Mouse (Mus musculus) cerebellum, adult (tissue): ENCODE results near the gene Pcnx2.

ENCODE experiments used
- ATAC-seq: cut with Nextera tagmentation; 2 replicates; pipeline ENCODE4 v1.9.2; 2017; ENCODE audit warnings: mild to moderate bottlenecking, moderate library complexity, mixed read lengths; ENCODE audit not compliant: insufficient number of reproducible peaks, low FRiP score, low TSS enrichment

Gene Pcnx2

DNA sequence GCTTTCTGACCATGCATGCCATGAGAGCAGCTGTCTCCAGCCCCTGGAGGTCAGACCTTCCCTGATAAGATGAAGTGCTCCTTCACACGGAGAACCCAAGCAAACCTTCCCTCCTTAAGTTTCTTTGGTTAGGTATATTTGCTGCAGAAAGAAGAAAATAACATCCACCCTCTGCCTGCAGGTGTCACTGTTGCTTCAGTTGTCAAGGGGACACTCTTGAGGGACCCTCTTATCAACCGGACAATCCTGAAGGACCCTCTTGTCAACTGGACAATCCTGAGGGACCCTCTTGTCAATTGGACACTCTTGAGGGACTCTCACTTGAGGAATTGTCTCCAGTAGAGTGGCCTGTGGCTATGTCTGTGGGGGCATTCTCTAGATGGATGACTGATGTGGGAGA, 73.4 kb downstream of the Pcnx2 start:
- no peak for ATAC-seq

DNA sequence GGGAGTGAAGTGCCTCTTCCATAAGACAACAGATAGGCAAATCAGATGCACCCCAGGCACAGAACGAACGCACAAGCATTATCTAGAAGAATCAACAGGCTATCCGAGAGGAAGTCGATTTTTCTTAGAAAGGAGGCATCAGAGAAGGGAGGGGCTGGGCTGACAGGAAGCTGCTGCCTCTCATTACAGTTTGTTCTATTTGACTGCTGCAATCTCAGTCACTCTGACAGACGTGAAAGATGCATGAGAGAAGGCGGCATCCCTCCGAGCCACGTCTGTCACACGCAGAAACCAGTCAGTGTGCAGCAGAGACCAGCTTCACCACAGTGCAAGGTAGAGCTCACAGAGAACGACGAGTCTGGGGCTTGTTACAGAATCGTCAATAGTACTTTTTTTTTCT, 74.4 kb downstream of the Pcnx2 start:
- no peak for ATAC-seq

DNA sequence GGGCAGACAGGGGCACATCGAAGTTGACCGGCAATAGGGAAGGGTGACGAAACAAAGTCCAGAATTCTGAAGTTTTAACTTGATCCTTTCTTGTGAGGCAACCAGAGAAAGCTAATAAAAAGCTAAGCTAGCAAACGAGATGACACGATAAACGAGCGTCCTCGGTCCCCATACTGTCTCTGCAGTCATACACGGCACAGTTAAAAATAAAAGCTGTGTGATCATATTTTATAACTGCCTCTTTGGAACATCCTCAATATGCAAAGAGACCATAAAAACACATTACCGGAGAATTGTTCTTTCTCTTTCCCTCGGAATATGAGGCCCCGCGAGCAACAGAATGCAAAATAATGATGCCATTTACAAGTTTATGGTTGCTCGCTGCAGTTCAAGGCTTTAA, 76.1 kb downstream of the Pcnx2 start:
- no peak for ATAC-seq

DNA sequence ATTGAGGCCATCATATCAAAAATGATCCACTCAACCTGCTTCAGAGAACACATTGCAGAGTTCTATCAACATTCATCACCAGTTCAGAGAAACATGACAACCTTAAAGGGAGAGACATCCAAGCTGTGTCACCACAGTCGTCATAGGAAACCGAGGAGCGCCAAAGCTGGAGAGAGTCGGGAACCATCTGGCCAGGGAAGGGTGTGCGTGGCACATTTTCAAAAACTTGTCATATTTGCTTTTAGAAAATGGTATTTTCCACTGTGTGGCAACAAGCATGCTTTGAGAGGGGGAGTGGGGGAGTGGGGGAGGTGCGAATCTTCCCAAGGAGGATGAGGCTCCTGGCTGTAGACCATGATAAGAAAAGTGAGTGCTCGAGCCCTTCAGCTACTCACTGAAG, 78.3 kb downstream of the Pcnx2 start:
- no peak for ATAC-seq

DNA sequence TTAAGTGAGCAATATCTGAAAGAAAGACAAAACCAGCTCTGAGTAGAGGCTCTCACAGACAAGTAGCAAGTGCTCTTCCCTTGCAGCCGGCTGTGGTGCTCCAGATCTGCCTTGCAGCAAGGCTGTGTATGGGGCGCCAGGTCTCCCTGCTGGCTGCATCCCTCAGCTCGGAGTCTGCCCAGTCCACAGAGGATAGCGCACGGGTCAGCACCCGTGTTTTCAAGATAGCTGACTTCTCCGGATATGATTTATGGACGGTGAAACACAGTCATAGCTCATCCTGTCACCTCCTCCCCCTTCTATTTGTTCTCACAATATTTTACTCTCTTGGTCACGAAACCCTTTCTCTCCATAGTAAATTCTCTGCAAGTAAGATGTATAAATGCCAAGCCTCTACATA, 79.3 kb downstream of the Pcnx2 start:
- ATAC-seq, result no peak

DNA sequence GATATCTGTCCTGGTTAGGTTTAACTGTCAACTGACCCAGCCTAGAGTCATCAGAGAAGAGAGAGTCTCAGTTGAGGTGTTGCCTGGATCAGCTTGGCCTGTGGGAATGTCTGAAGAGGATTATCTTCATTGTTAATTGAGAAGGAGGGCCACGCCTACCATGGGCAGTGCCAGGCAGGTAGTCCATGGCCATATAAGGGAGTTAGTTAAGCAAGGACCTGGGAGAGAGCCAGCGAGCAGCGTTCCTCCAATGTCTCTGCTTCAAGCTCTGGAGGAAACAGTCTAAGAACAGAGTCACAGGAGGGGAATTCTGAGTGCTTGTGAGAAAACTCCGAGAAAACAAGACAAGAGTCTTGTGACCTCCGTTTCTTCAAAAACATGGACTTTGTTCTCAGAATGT, 81.4 kb downstream of the Pcnx2 start:
- no peak for ATAC-seq

DNA sequence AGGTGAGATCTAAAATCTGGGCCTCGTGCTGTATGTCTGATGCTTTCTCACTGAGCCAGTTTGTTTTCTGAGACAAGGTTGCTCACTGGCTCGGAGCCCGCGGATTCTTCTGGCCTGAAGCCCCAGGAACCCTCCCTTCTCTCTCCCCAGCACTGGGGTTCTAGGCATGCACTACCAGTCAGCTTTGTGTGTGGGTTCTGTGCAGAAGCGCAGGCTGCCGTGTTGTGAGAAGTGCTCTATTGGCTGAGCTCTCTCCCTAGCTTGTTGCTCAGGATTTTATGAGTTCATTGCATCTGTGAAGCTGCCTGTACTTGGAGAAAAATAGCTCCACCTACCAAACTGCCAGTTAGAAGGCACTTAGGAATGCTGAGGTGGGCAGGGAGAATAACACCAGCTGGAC, 89.3 kb downstream of the Pcnx2 start:
- peak; percentile 43; the same call in 1 of the 2 replicates for ATAC-seq

DNA sequence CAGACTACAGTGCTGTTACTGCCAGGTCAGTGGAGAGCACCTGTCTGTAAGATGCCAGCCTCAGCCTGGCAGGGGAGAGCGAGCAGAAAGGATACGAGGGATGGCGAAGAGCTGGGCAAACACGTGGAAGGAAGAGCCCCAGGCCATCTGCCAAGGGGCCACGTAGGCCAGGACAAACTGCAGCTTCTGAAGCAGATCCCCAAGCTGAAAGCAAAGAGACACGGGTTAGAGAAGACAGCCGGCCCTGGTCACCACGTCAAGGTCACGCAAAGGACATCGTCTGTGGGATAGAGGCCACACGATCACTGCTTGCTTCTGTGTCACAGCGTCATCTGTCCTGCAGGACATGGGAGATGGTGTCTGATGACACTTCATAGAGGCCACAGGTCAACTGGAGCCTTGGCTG, 90.2 kb downstream of the Pcnx2 start:
- ATAC-seq, result peak; percentile 72; the same call in 1 of the 2 replicates

DNA sequence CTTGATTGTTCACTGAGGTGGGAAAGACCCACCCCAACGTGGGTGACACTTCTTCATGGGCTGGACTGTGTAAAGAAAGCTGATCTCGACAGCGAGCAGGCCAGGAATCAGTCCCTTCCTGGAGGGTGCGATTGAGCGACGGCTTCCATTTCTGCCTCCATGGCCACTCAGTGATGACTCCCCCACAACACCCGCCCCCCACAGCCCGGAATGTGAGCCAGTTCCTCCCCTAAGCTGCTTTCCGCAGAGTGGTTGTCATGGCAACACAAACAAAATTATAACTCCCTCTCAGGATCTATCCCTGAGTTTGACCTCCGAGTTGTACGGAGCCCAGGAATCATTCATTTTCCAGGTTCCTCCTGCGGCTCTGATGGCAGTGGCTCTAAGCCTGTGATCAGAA, 91.7 kb downstream of the Pcnx2 start:
- ATAC-seq, result no peak

DNA sequence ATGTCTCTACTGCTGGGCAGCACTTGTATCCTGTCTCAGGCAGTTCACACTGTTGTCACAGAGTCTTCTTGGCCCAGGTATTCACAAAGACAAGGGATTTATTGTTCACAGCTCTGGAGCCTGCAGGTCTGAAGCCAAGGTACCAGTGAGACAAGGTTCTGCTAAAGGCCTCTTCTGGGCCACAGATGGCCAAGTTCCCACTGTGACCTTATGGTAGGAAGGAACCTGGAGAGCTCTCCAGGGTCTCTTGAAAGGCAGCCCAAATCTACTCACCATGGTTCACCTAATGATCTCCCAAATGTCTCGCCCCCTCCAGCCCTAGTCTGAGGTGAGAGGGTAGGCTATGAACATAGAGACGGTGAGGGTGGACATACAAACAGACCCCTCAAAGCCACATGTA, 101.1 kb downstream of the Pcnx2 start:
- ATAC-seq, result peak; percentile 58; the same call in 1 of the 2 replicates

DNA sequence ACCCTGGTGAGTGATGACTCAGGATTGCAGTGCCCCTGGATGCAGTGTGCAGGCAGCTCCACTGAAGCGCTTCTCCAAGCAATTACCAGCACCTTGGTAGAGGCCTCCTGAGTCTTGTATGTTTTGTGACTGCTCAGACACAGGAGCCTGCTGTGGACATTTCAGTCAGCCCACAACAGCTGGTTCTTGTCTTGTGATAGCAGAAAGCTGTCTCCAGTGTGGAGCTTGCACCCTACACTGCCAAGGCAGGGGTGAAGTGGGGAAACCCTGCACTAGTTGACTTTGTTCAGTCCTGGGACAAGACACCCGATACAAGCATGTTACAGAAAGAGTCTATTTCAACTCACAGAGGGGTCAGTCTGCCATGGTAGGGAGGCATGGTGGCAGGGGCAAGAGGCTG, 102.8 kb downstream of the Pcnx2 start:
- no peak for ATAC-seq

DNA sequence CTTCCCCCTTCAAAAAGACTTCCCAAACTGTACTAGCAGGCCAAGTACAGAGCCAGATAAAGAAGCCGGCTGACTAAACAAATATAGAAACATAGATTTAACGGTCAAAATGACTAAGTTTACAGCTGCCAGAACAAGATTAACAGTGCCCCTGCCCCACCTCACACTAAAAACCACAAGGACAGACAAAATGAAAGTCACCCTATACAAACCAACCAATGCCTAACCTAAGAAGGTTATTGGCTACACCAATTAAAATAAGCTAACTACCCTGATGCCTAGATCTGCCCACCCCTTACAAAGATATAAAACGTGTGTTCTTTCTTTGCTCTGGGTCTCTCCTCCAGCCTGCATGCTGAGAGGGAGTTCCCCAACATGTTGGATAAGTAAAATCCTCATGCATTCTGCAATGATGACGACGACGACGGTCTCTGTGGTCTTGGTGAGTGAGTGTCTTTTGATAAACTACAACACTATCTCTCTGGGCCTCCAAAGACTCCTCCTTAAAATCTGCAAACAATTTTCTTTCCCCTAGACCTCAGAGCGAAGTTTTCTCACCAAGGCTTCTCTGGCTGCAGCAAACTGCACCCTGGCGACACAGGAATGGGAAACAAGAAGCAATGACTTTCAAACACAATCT, 105.2 kb downstream of the Pcnx2 start:
- no peak for ATAC-seq

DNA sequence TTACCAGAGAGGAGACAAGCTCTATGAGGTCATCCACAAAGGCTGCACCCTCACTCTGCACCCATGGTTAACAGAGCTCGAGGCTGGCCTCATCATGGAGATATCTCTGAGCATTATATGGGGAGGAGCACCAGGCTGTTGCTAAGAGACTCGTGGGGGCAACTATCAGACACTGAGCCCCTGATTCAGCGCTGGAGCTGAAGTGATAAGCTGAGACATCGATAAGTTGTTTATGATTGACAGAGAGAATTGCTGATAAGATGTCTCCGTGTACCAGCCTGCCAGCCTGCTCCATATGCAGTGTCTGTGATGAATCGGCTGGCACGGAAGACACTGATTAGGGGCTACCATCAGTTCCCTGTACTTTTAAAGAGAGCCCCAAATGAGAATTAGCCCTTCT, 111.2 kb downstream of the Pcnx2 start:
- no peak for ATAC-seq

DNA sequence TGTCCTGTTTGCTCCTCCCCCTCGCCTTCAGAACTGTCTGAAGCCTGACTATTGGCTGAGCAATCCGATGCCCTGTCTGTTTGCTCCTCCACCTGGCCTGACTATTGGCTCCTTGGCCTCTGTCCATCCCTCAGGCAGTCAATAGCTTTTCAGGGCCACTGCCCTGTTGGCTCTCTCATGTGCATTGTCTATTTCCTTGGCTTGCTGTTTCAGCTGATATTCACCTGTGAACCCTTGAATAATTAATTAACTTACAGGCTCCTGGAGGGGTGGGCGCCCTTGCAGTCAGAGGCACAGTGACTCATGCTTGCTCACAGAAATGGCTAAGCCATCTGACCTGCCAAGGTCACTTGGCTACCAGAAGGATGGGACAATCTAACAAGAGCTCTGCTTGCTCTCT, 116.0 kb downstream of the Pcnx2 start:
- ATAC-seq, result no peak

DNA sequence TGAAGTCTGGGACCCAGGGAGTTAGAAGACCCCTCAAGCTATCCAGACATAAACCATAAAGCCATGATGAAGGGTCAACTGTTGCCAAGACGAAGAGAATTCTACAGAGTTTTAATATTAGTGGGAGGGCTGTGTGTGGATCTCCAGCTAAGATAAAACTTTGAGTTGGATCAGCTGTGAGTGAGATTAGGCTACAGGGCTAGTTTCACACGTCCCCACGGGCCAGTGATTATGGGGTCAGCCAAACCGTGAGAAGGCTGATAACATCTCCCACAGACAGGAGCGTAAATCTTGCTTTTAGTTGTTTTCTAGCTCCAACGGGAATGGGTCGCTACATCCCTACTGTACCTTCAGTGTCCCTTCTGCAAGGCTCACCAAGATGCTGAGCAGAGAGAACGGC, 118.5 kb downstream of the Pcnx2 start:
- ATAC-seq, result no peak

DNA sequence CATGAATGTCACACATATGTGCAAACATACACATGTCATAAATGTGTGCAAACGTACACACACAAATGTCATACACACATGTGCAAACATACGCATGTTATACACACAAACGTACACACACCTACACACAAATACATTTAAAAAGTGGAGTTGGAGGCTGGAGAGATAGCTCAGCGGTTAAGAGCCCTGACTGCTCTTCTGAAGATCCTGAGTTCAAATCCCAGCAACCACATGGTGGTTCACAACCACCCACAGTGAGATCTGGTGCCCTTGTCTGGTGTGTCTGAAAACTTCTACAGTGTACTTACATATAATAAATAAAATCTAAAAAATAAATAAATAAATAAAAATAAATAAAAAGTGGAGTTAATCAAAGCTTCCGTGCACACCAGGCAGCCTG, 119.2 kb downstream of the Pcnx2 start:
- no peak for ATAC-seq

DNA sequence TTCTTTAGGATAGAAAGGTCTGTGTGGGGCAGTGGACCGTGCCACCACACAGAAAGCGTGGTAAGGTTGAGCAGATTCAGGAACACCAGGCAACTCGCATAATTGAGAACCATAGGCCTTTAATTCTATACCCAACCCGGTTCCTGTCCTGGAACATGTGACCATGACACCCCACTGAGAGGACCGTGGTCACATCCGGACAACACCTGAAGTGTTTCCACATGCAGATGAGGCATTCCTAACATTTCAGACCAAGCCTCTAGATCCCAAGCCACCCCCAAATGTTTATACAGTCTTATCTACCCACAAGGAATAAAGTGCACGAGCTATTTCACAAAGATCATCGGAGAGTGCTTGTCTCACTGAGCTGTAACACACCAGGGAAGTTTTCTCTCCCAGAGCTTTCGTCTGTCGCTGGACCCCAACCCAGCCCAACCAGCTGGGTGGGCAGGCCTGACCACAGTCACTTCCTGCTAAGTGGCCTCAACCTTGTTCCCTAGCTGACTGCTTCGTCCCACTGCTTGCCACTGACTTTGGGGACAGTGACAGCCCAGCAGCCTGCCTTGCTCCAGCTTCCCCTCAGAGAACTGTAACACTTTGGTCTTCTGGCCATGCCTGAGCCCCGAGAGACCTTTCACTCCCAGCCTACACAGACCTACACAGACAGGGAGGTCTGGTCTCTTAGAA, 120.5 kb downstream of the Pcnx2 start:
- ATAC-seq, result no peak

DNA sequence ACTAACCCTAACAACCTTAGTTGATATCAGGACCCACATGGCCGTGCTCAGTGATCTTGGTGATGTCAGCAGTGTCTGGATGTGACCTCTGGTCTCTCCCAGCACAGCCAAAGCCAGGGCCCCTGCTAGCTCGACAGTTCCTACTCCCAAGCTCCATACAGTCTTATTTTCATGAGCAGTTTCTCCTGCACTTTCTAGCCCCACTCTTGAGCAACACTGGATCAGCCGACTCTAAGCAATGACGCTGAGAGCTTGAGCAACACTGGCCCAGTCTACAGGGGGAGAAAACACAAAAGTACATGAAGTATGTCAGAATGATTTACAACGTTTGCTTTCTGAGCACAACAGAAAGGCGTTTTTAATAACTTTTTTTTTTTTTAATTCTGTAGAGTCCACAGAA, 121.3 kb downstream of the Pcnx2 start:
- ATAC-seq, result no peak

DNA sequence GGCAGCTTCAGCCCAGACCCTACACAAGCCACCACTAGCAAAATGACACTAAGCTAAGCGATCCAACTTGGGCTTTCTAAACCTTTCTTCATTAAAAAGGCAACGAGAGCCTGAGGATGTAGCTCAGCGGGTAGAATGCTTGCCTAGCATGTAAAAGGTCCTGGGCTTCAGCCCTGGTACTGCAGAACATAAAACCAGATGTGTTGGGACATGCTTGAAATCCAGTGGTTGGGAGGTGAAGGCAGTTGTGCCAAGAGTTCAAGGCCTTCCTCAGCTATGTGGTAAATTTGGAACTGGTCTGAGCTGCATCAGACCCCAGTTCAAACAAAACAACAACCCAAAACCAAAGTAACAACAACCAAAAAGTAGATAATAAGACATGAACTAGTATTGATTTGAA, 121.8 kb downstream of the Pcnx2 start:
- no peak for ATAC-seq

DNA sequence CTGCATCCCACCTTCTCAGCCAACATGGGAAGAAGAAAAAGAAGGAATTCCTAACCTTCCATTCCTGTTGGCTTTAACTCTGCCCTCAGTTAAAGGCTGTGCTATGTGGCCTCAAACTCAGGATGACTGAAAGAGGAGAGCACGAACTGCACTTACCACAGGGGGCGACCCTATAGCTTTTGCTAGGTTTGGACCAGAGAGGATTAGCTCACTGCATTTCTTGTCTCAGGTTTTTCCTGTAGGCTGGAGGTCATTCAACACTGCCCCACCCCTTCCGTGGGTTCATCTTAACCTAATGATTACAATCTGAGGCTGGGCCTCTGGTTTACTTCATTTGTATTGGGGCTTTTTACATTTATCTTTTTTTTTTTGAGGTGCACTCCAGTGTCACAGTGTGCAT, 123.1 kb downstream of the Pcnx2 start:
- no peak for ATAC-seq

DNA sequence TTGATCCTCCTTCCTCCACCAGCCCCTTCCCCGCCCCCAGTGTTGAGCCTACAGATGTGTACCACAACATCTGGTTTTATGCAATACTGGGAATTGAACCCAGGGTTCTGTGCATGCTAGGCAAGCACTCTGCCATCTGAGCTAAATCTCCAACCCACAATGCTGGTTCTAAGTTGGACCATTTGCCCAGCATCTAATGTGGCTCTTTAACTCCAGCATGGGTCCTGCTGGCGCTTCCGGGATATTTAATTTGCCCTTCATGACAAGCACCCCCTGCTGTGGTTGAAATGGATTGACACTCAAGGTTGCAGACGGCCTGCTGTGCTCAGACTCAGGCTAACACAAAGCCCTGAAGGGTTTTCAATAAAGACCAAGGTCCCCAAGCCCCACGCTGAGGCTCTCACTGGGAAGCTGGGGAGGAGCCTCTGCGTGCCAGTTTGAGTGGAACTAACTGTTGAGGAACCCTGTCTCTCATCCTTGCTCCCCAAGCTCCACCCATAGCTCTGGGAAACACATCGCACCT, 124.8 kb downstream of the Pcnx2 start:
- no peak for ATAC-seq

DNA sequence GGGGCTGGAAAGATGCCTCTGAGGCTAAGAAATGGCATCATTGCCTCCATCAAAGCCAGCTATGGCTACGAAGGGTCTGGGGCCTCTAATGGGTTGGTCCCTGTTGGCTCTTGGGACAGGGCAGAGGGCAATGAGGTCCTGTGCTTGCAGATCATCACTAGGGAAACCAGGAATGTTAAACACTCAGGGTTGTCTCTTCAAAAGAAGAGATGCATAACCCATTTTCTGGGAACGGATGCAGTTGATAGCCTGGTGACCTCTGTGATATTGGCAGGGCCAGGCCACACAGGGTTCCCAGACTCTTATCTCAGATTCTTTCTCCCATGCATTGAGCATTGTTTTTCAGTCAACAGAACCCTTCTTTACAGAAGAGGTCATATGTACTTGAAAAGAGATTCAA, 125.8 kb downstream of the Pcnx2 start:
- ATAC-seq, result no peak
